Mouse (Mus musculus): ENCODE measurements at regions not wholly inside any gene's neighbourhood (a gene's known extent, or its start where the extent isn't known, plus 50 kb on each side); places are given as distances from the start of the nearest gene placed in this dataset.
"Not testable (repeated sequence)": the region's sequence is repeated elsewhere in the genome, so short reads cannot be mapped to it uniquely, and the experiment has no call there.

DNA sequence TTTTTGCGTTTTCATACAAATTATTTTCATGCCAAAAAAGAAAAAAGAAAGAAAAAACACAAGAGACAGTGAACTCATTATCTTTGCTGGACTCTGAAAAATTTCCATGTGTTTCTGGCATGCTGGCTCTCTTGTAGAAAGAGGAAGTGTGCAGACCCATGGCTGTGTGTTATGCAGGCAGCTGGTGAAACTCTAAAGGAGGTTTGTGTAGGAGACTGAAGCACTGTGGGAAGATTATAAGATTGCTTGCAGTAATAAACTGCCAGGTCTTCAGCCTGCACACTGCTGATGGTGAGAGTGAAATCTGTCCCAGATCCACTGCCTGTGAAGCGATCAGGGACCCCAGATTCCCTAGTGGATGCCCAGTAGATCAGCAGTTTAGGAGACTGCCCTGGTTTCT lies 477.4 kb downstream of the Rpia start:
- TF ChIP-seq CTCF (IDR thresholded peaks at IDR 0.05; ENCODE audit: borderline replicate concordance, insufficient read depth, low read depth, low read length); POLR2A (IDR thresholded peaks at IDR 0.05; ENCODE audit: borderline replicate concordance, insufficient read depth, low read length): not testable (repeated sequence)

Data from cerebellum, adult 2 months (tissue).